Mouse (Mus musculus): ENCODE data around the gene Cxcr5. TPM values are rescaled to one million over a fixed set of nuclear protein-coding genes. Genes with fewer than 3 reads are reported as not detected.

Cxcr5 gene
- polyA plus RNA-seq (2014; fragmentation: Illumina TruSeq; extraction: RNeasy Lipid Tissue Mini Kit (QIAGEN cat#74804); ENCODE audit: insufficient read depth, low read depth, low replicate concordance) = 7.2 TPM

GRCm38 (mm10) chr9:44561597-44561996, at the start of gene Cxcr5:
Gene Cxcr5 (minus strand): TSS chr9:44561877.

GRCm38 (mm10) chr9:44604779-44605615, 43.3 kb upstream of the Cxcr5 start, which contains the start of gene Ddx6:
Gene Ddx6 (plus strand): TSS chr9:44604892.

GRCm38 (mm10) chr9:44482552-44482951, 79.1 kb downstream of the Cxcr5 start, which contains the start of gene Bcl9l:
Gene Bcl9l (plus strand): TSS chr9:44482825.

Other genes starting within 250 kb of the Cxcr5 start
- gene C2cd2l, start 241.6 kb downstream of the Cxcr5 start, polyA plus RNA-seq (2014; fragmentation: Illumina TruSeq; extraction: RNeasy Lipid Tissue Mini Kit (QIAGEN cat#74804); ENCODE audit: insufficient read depth, low read depth, low replicate concordance) = 13.7 TPM
- 18.8 TPM for gene Dpagt1, start 235.9 kb downstream of the Cxcr5 start, polyA plus RNA-seq (2014; fragmentation: Illumina TruSeq; extraction: RNeasy Lipid Tissue Mini Kit (QIAGEN cat#74804); ENCODE audit: insufficient read depth, low read depth, low replicate concordance)
- gene H2afx, start 227.2 kb downstream of the Cxcr5 start, polyA plus RNA-seq (2014; fragmentation: Illumina TruSeq; extraction: RNeasy Lipid Tissue Mini Kit (QIAGEN cat#74804); ENCODE audit: insufficient read depth, low read depth, low replicate concordance) = 15.0 TPM
- gene Hmbs, start 217.6 kb downstream of the Cxcr5 start, polyA plus RNA-seq (2014; fragmentation: Illumina TruSeq; extraction: RNeasy Lipid Tissue Mini Kit (QIAGEN cat#74804); ENCODE audit: insufficient read depth, low read depth, low replicate concordance) = 24.9 TPM
- gene Vps11, start 200.2 kb downstream of the Cxcr5 start, polyA plus RNA-seq (2014; fragmentation: Illumina TruSeq; extraction: RNeasy Lipid Tissue Mini Kit (QIAGEN cat#74804); ENCODE audit: insufficient read depth, low read depth, low replicate concordance) = 18.7 TPM
- 33.2 TPM for gene Hyou1, start 182.4 kb downstream of the Cxcr5 start, polyA plus RNA-seq (2014; fragmentation: Illumina TruSeq; extraction: RNeasy Lipid Tissue Mini Kit (QIAGEN cat#74804); ENCODE audit: insufficient read depth, low read depth, low replicate concordance)
- 16.7 TPM for gene Slc37a4, start 165.0 kb downstream of the Cxcr5 start, polyA plus RNA-seq (2014; fragmentation: Illumina TruSeq; extraction: RNeasy Lipid Tissue Mini Kit (QIAGEN cat#74804); ENCODE audit: insufficient read depth, low read depth, low replicate concordance)
- gene Rps25, start 154.7 kb downstream of the Cxcr5 start, polyA plus RNA-seq (2014; fragmentation: Illumina TruSeq; extraction: RNeasy Lipid Tissue Mini Kit (QIAGEN cat#74804); ENCODE audit: insufficient read depth, low read depth, low replicate concordance) = 2,045 TPM
- gene Trappc4, start 154.3 kb downstream of the Cxcr5 start, polyA plus RNA-seq (2014; fragmentation: Illumina TruSeq; extraction: RNeasy Lipid Tissue Mini Kit (QIAGEN cat#74804); ENCODE audit: insufficient read depth, low read depth, low replicate concordance) = 98.9 TPM
- 14.6 TPM for gene Ccdc84, start 143.3 kb downstream of the Cxcr5 start, polyA plus RNA-seq (2014; fragmentation: Illumina TruSeq; extraction: RNeasy Lipid Tissue Mini Kit (QIAGEN cat#74804); ENCODE audit: insufficient read depth, low read depth, low replicate concordance)
- not detected for gene Foxr1, start 120.7 kb downstream of the Cxcr5 start, polyA plus RNA-seq (2014; fragmentation: Illumina TruSeq; extraction: RNeasy Lipid Tissue Mini Kit (QIAGEN cat#74804); ENCODE audit: insufficient read depth, low read depth, low replicate concordance)
- 1.8 TPM for gene Upk2, start 106.9 kb downstream of the Cxcr5 start, polyA plus RNA-seq (2014; fragmentation: Illumina TruSeq; extraction: RNeasy Lipid Tissue Mini Kit (QIAGEN cat#74804); ENCODE audit: insufficient read depth, low read depth, low replicate concordance)
- gene Bcl9l, start 79.1 kb downstream of the Cxcr5 start, polyA plus RNA-seq (2014; fragmentation: Illumina TruSeq; extraction: RNeasy Lipid Tissue Mini Kit (QIAGEN cat#74804); ENCODE audit: insufficient read depth, low read depth, low replicate concordance) = 12.2 TPM
- 38.7 TPM for gene Ddx6, start 43.0 kb upstream of the Cxcr5 start, polyA plus RNA-seq (2014; fragmentation: Illumina TruSeq; extraction: RNeasy Lipid Tissue Mini Kit (QIAGEN cat#74804); ENCODE audit: insufficient read depth, low read depth, low replicate concordance)
- gene Treh, start 111.4 kb upstream of the Cxcr5 start, polyA plus RNA-seq (2014; fragmentation: Illumina TruSeq; extraction: RNeasy Lipid Tissue Mini Kit (QIAGEN cat#74804); ENCODE audit: insufficient read depth, low read depth, low replicate concordance) = not detected
- gene Phldb1, start 173.3 kb upstream of the Cxcr5 start, polyA plus RNA-seq (2014; fragmentation: Illumina TruSeq; extraction: RNeasy Lipid Tissue Mini Kit (QIAGEN cat#74804); ENCODE audit: insufficient read depth, low read depth, low replicate concordance) = 23.8 TPM
- gene Arcn1, start 206.0 kb upstream of the Cxcr5 start, polyA plus RNA-seq (2014; fragmentation: Illumina TruSeq; extraction: RNeasy Lipid Tissue Mini Kit (QIAGEN cat#74804); ENCODE audit: insufficient read depth, low read depth, low replicate concordance) = 47.9 TPM
- gene Ift46, start 206.0 kb upstream of the Cxcr5 start, polyA plus RNA-seq (2014; fragmentation: Illumina TruSeq; extraction: RNeasy Lipid Tissue Mini Kit (QIAGEN cat#74804); ENCODE audit: insufficient read depth, low read depth, low replicate concordance) = 39.4 TPM
- gene Tmem25, start 237.4 kb upstream of the Cxcr5 start, polyA plus RNA-seq (2014; fragmentation: Illumina TruSeq; extraction: RNeasy Lipid Tissue Mini Kit (QIAGEN cat#74804); ENCODE audit: insufficient read depth, low read depth, low replicate concordance) = 1.5 TPM
- 17.0 TPM for gene Ttc36, start 241.2 kb upstream of the Cxcr5 start, polyA plus RNA-seq (2014; fragmentation: Illumina TruSeq; extraction: RNeasy Lipid Tissue Mini Kit (QIAGEN cat#74804); ENCODE audit: insufficient read depth, low read depth, low replicate concordance)

Data from lung, adult 10 weeks (tissue).